Mouse (Mus musculus) heart, adult 8-10 months (tissue): ENCODE results near the gene Ctcfl. TPM values are rescaled to one million over a fixed set of nuclear protein-coding genes. Genes with fewer than 3 reads are reported as not detected.
A peak's percentile ranks its signal among the peaks of the same experiment; 100 is the strongest.

Experiments
- DNase-seq: peaks from one replicate; pipeline ENCODE4 v3.0.0; 2022; ENCODE audit warnings: low spot score
- total RNA-seq, 4 experiments: library from RNA; stranded (reverse); gene quantifications; 2 replicates each; pipeline ENCODE4 v1.2.4; 2022

The Ctcfl gene
- total RNA-seq, 4 experiments from 2014 or later = 0.11 to 0.47 (median 0.16) TPM; not detected in 1

DNA sequence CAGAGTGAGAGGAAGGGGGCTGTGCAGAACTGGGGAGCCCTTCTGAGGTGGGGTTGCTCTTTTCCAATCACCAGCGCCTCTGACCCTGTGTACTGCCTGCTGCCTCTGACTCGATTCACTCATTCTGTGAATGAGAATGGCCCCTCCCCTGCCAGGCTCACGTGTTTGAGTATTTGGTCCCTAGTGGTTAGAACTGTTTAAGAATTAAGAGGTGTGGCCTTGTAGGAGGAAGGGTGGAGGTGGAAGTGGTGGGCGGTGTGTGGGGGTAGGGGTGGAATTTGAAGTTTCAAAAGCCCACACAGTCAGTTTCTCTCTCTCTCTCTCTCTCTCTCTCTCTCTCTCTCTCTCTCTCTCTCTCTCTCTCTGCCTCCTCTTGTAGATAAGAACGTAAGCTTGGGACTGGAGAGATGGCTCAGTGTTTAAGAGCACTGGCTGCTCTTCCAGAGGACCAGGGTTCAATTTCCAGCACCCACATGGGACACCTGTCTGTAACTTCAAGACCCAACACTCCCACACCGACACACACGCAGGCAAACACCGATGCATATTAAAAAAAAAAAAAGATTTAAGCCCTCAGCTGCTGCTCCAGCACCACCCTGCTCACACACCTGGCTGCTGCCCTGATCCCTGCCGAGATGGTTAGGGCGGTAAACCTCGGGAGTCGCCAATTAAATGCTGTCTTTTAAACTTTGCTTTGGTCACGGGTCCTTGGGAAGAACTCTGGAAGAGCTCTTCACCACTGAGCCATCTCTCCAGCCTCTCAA lies 35.4 kb downstream of the Ctcfl start:
- DNase-seq = no peak

DNA sequence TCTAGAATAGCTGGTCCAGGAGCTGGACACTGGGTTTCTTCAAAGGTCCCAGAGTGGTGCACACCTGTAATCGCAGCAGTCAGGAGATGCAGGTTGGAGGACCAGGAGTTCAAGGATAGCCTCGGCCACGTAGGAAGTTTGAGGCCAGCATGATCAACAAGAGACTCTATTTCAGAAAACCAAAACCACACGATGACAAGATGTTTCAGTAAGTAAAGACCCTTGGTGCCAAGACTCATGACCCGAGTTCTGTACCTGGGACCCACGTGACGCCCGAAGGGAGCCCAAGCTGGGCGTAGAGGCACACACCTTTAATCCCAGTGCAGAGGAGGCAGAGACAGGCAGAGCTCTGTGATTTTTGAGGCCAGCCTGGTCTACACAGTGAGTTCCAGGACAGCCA lies 36.2 kb downstream of the Ctcfl start:
- no peak for DNase-seq

DNA sequence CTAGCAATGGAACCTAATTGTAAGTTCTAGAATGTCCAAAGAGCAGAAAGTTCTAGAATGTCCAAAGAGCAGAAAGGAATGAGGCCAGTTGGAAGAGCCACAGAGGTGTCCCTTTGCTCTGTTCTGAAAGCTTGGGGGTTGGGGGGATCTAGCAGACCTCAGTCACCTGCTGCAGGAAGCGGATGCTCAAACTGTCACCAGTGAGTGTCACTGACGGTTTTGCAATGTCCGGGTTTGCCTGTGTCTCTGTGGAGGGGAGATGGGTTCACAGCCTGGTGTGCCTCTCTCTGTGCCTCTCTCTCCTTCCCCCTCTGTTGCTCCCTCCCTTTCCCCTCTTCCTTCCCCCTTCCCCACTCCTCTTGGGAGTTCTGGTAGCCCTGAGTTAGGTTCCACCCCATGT lies 36.6 kb downstream of the Ctcfl start:
- no peak for DNase-seq

DNA sequence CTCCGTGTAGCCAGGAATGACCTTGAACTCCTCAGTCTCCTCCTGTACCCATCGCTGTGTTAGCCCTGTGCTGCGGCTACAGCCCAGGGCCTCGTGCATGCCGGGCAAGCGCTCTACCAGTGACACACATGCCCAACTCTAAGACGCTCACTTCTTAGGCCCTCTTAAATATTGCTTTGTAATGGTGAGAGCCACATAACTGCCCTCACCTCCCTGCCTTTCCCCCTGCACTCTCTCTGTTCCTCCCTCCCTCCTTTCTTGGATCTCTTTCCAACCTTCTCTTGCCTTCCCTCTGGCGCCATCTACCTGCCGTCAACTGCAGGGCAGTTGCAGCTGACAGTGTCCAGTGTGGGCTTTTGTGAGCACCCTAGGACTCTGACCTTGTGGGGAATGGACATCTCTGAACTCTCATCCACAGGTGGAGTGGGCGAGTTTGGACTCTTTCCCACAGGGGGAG lies 38.5 kb downstream of the Ctcfl start:
- peak; percentile 71 for DNase-seq

DNA sequence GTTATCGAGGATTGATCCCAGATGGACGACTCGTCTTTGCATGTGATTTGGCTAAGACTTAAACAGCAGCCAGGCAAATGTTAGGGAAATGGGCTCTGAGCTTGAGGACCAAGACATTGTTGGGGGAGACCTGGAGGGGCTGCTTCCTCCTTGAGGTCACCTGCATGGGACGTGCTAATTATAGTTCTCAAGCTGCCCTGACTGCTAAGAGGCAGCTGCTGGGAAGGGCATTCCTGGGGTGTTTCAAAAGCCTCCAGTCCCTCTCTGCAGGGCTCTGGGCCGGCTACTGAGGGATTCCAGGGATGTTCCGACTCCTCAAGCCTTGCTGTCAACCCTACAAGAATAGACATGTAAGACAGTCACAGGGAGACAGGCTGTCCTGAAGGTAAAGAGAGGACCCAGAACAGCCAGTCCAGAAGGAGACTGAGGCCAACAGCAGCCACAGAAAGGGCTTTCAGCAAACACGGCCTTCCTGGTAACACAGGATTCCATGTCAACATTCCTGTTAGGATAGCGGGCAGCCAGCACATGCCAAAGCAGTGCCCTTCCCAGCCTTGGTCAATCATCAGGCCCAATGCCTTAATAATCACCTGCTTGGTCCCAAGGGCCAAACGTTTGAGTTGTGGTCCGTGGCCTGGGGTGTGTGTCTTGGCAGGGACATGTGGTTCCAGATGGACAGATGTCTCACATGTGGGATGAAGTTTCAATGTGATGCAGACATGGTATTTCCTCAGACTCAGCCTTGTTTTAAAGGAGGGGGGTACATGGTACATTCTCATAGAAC lies 39.4 kb downstream of the Ctcfl start:
- no peak for DNase-seq

DNA sequence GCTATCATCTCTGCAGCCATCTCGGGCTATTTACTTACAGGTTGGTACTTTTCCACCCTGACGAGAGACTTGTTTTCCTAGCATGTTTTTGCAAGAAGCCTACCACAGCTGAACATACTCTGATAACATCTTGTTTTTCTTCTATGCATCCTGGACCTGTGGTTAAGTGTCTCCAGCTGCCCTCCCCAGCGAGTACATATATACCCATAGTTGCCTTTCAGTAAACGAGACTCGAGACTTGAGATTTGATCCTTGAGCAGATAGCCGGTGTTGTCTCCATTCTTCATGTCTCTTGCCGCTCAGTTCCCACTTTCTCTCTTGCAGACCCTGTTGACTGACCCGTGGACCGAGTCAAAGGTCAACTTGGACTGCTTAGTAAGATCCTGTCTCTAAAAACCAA lies 42.4 kb downstream of the Ctcfl start:
- DNase-seq = no peak

DNA sequence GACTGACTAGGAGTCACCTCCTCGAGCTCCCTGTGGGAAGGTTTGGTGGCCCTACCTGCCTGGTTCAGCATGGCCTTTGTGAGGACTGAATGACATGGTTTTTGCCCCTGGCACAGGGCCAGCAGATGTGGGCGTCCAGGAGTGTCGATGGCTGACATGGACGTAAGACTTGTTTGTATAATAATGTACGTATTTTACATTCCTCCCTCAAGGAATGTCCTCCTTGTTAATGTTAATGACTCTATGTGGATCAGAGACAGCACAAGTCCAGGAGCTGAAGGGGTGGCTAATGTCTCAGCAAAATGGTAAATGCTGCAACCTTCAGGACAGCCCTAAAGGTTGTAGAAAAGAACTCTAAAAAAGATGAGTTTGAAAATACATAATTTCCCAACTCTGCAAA lies 45.7 kb downstream of the Ctcfl start:
- DNase-seq = no peak

DNA sequence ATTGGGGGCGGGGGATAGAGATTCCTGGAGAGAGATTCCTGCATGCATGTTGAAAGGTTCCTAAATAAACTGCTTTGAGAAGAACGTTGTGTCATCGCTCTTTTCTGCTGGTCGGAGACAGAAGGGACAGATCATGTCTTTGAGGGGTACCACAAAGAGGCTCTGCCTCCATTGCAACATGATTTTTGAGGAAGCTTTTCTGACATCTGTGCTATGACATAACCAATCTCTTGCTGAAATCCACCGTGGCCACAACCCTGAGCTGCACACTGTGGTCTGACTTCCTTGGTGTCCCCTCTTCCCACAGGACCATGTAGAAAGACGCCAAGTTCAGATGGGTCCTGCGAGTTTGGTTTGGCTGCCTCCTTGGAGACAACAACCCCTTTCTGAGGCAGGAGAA lies 46.4 kb downstream of the Ctcfl start:
- no peak for DNase-seq

DNA sequence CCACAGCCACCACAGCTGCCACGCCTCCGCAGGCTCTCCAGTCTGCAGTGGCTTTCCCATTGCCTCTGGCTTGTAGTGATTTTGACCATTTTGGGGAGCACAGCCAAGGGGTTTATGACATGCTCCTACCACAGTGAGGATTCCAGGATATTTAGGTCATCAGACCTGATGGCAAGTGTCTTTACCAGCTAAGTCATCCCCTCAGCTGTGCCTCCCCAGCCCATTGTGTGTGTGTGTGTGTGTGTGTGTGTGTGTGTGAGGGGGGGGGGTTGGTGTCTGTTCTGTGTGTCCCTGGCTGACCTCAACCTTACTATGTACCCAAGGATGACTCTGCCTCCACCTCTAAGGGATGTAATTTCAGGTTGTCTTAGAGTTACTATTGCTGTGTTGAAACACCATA lies 54.5 kb downstream of the Ctcfl start:
- no peak for DNase-seq

DNA sequence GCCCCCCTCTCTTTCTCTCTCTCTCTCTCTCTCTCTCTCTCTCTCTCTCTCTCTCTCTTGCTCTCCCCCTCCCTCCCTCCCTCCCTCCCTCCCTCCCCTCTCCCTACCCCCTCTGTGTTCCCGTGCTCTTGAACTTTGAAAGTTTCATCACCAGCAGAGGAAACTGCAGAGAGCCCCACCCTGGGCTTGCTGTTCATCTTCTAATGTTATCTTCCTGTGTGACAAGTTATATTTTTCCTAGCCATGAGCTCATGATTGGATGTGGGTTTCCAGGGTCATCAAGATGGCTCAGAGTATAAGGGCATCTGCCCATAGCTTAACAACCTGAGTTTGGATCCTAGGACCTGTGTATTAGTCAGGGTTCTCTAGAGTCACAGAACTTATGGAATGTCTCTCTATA lies 56.1 kb downstream of the Ctcfl start:
- no peak for DNase-seq

DNA sequence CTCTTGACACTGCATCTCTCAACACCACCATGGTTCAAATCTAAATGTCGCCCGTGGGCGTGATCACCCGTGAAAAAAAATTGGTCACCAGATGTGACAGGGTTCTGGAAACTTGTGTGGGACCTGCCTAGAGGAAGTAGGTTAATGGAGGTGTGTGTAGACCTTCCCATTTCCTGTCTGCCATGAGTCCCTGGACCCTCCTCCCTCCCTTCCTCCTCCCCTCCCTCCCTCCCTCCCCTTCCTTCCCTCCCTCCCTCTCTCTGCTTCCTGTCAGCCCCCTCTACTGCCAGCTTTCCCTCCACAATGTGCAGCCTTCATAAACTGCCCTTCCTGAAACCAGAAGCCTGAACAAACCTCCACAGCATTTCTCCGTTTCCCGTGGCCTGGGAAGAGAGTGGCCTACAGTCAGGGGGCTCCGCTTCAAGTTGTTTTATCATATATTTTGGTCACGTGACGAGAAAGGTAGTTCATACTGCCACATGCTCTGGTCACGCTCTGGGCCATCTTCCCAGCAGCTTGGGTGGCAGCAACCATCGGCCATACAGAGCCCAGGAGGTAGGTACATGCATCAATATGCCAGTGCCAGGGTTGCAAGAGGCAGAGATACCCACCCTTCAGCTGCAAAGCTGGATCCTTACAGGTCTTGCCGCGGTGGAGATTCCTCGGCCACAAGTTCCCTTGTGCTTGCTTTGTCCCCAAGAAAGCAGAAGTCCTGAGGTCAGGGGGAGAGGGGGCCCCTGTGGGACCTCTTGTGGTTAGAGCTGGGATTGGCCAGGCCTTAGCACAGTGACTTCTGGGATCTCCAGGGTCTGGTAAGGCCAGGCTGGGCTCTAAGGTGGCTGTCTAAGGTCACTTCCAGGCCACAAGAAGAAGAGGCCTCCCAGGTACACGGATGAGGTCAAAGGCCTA lies 57.6 kb downstream of the Ctcfl start:
- DNase-seq = no peak

DNA sequence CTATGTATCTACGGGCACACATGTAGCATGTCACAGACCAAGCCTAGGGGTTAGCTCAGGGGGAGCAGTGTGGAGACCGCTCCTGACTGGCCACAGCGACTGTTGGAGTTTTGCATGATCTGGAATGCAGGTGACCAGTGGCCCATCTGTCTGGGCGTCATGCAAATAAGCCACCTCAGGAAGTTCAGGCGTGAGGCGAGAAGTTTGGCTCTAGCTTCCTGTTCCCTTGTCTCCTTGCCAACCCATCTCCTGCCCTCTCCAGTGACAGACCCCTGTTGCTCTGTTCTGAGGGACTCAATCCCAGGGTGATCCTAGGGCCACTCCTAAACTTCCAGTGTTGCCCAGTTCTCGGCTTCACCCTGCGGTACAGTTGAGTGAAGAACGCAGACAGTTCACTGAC lies 58.9 kb downstream of the Ctcfl start:
- DNase-seq = no peak

DNA sequence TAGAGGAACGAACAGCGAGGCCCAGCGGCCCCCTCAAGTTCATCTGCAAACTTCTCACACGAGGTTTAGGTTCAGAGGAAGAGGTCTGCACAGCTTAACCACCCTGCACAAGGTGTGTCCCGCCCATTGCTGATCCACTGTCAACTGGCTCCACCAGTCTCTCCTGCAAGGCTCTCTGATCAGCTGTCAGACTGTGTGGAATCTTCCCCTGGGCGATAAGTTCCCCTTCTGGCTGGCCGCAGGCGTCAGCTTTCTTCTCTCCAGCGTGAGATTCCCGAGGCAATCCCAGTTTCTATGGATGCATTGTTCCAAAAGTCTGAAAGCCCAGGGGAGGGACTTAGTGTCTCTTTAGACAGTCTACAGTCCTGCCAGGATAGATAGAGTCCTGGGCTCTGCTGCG lies 61.1 kb downstream of the Ctcfl start:
- DNase-seq = no peak

DNA sequence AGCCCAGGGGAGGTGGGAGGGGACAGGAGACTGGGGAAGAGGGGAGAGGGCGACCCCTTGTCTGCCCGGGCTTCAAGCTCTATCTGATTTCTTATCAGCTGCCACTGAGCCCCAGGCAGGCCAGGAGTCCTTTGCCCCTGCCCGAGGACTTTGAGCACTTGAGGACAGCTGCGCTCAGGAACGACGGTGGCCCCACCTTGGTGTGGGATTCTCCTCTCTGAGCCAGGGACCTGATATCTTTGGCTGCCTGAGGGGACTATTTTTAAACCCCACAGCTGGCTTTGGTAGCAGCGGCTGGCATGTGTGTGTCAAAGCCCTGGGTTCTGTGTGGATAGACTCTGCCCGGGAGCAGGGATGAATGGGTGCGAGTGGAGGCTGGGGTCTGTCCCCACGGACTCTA lies 61.7 kb downstream of the Ctcfl start:
- peak; percentile 45 for DNase-seq

DNA sequence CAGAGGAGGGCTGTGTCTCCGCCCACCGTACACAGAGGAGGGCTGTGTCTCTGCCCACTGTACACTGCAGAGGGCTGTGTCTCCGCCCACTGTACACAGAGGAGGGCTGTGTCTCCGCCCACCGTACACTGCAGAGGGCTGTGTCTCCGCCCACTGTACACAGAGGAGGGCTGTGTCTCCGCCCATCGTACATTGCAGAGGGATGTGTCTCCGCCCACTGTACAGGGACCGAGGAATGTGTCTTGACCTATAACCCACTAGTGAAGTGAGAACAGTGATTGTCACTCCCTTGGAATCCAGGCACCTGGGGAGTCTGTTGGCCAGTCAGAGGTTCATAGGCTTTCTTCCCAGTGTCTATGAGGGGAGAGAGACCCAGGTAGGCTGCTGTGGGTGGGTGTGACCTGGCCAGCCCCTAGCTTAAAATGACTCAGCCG lies 62.4 kb downstream of the Ctcfl start:
- DNase-seq = no peak

DNA sequence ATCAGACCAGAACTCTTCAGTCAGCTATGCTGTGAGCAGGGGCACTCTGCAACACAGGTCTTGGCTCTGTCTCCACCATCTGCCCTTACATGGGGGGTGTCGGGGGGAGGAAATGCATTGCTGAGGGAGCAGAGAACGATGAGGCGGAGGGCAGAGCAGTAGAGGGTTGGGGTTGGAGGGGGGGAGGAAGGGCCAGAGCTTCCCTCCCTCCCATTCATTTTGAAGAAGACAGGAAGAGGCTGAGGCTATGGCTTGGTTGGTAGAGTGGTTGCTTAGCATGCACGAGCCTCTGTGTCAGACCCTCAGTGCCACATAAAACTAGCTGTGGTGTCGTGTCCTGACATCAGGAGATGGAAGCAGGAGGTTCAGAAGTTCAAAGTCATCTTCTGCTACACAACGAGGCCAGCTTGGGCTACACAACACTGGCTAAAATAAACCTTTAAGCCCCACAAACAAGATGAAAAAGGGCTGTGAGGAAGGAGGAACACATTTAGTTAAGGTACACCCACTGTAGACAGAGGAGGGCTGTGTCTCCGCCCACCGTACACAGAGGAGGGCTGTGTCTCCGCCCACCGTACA lies 62.9 kb downstream of the Ctcfl start:
- no peak for DNase-seq

DNA sequence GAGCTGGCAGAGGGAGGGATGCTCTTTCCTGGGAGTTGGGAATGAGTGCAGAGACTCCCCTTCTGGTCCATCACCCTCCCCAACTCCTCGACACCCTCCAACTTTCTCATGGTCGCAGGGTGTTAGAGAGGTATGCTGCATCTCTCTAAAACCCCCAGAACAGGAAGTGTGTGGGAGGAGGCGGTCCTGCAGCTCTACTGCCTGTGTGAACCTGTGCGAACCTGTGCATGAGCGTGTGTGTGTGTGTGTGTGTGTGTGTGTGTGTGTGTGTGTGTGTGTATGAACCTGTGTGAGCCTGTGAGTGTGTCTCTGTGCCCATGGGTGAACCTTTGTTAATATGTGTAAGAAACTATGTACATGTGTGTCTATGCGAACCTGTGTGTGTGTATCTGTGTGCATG lies 65.5 kb downstream of the Ctcfl start:
- no peak for DNase-seq

DNA sequence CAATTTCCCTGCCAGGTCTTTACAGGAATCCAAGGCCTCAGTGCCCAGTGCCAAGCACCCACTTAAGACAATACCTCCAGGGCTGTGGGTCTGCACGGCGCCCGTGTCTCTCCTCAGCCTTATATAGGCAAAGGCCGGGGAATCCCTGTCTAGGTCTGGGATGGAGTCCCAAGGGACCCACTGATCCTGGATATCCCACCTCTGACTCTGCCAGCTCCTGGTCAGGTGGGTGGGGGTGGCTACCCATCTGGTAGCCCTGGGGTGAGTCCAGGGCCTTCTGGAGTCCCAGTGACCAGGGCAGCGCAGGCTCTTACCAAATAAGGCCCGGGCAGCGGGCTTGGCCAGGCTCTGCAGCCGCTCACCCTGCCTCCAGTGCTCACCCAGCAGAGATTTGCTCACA lies 66.4 kb downstream of the Ctcfl start:
- DNase-seq = no peak

DNA sequence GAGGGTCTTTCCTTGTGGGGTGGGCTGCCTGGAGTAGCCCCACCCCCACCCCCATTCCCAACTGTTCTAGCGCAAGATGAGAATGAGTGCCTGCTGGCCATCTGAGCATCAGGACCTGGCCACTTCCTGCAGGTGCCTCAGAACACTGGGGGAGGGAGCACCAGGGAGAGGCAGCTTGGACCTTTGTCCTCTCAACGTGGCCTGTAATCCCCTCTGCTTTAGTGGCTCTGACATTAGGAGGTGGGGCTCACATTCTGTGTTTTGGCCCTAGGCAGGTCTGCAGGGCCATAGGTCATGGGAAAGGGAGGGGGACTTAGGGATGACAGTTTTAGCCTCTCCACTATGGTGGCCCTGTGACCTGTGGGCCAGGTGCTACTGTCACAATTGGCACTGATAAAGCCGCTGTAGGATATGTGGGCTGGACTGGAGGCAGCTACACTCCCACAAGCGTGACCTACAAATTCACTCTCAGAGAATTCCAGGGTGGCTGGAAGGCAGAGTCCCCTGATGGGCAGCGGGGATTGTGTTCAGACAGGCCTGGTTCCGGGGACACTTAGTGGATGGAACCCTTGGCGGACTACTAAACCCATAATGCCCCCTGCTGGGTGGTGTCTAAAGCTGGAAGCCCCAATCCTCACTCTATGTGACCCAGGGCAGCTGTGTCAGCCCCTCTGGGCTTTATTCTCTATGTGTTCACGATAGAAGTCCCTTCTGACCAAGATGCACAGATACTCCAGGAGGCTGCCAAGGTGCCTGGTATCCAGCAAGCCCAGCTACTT lies 68.5 kb downstream of the Ctcfl start:
- no peak for DNase-seq

DNA sequence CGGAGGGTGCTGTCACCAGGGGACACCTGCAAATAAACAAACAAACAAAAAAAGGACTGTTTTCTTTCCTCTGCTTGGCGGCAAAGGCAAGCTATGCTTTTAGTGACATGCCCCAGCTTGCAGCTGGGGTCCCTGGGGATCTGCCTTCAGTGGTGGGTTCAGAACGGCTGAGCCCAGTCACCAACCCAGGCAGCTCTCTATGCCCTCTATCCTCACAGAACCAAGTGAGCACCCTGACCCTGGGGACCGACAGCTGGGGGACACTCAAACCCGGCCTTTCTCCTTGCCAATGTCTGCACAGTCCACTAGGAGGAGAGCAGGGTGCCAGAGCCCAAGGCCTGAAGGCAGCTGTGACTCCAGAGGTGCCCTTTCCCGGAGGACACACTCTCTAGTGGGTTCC lies 69.5 kb downstream of the Ctcfl start:
- DNase-seq = no peak

DNA sequence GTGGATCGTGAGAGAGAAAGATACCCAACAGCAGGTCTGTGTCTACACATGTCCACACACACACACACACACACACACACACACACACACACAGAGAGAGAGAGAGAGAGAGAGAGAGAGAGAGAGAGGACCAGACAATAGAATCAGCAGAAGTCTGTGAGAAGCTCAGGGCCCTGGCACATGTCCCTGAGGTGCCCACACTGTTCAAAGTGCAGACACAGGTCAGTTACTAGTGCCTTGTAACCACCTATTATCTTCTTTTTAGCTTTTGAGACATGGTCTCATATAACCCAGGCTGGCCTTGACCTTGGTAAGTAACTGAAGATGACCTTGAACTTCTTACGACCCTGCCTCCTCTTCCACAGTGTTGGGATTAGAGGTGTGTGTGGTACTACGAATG lies 70.1 kb downstream of the Ctcfl start:
- no peak for DNase-seq
